Mouse (Mus musculus) neural tube, embryonic 11.5 days (tissue): ENCODE measurements around the gene Slc30a10. TPM values are rescaled to one million over a fixed set of nuclear protein-coding genes. Genes with fewer than 3 reads are reported as not detected.
A peak's percentile ranks its signal among the peaks of the same experiment; 100 is the strongest.

Experiments
- ATAC-seq: fragments of 200-750 bp; cut with Nextera tagmentation; 2 replicates; pipeline ENCODE4 v1.8.0; 2017; ENCODE audit warnings: moderate number of reproducible peaks, mild to moderate bottlenecking, moderate TSS enrichment, moderate library complexity; ENCODE audit not compliant: insufficient read depth, low FRiP score, low TSS enrichment
- DNase-seq: peaks from one replicate; pipeline ENCODE4 v3.0.0-alpha.2; 2015; ENCODE audit warnings: low spot score
- H3K27ac ChIP-seq: fragments of 300-500 bp; sonication (generic); 2 replicates; pipeline ENCODE4 v1.5.1; 2014; ENCODE audit warnings: low read depth, mild to moderate bottlenecking, low read length
- H3K27me3 ChIP-seq: fragments of 300-500 bp; sonication (generic); 2 replicates; pipeline ENCODE4 v1.6.1; 2014; ENCODE audit warnings: mild to moderate bottlenecking, low read length, mixed read lengths; ENCODE audit not compliant: control insufficient read depth, insufficient read depth
- H3K36me3 ChIP-seq: fragments of 300-500 bp; sonication (generic); 2 replicates; pipeline ENCODE4 v1.6.1; 2014; ENCODE audit warnings: mild to moderate bottlenecking, low read length, moderate library complexity, mixed read lengths; ENCODE audit not compliant: control insufficient read depth, insufficient read depth
- H3K4me1 ChIP-seq: fragments of 300-500 bp; sonication (generic); 2 replicates; pipeline ENCODE4 v1.6.1; 2014; ENCODE audit warnings: low read length, mixed read lengths; ENCODE audit not compliant: control insufficient read depth, insufficient read depth
- H3K4me2 ChIP-seq: fragments of 300-500 bp; sonication (generic); 2 replicates; pipeline ENCODE4 v1.6.1; 2014; ENCODE audit warnings: low read depth, mild to moderate bottlenecking, moderate library complexity
- H3K4me3 ChIP-seq: fragments of 300-500 bp; sonication (generic); 2 replicates; pipeline ENCODE4 v1.5.1; 2014; ENCODE audit warnings: low read depth, low read length
- H3K9ac ChIP-seq: fragments of 300-500 bp; sonication (generic); 2 replicates; pipeline ENCODE4 v1.6.1; 2014; ENCODE audit warnings: mild to moderate bottlenecking, low read length
- H3K9me3 ChIP-seq: fragments of 300-500 bp; sonication (generic); 2 replicates; pipeline ENCODE4 v1.6.1; 2016; ENCODE audit warnings: low read length; ENCODE audit not compliant: control insufficient read depth
- WGBS: fragments of 180-500 bp; shearing (Covaris S2); extraction: QIAGEN DNeasy Blood & Tissue Kit; methylation state at CpG from one replicate; pipeline ENCODE4 v1.1.7; 2014; 5-methylcytosine and 5-hydroxymethylcytosine counted together
- polyA plus RNA-seq: library from polyadenylated mRNA; unstranded; fragments of >200 nt; fragmentation: Nextera tagmentation; extraction: Ambion mirVana; gene quantifications from 2 replicates; pipeline ENCODE4 v1.2.1, GENCODE M21; 2014

The Slc30a10 gene
- polyA plus RNA-seq, 1 experiment from 2014 or later, result 1.4 TPM

- Histone ChIP-seq H3K4me1 (no peaks in the 10 kb centered on the region), H3K4me3 (no peak overlapping the region), H3K27ac (no peak overlapping the region), H3K27me3 (no peaks in the 10 kb centered on the region), H3K9ac (no peak overlapping the region), H3K9me3 (no peaks in the 10 kb centered on the region), H3K4me2 (no peak overlapping the region), H3K36me3 (no peaks in the 10 kb centered on the region)
- ATAC-seq (no peak), DNase-seq (peak; percentile 40)
- WGBS, result 6% methylated on average over 3 of the region's 5 CpGs
Measured at GRCm38 (mm10) chr1:185517566-185517965, 62.9 kb downstream of the Slc30a10 start.

Other genes starting within 250 kb of the Slc30a10 start
- 21.4 and 27.0 TPM in 2 replicates for gene Iars2, start 125.5 kb upstream of the Slc30a10 start, polyA plus RNA-seq
- gene Bpnt1, start 122.7 kb upstream of the Slc30a10 start, polyA plus RNA-seq, result 24.3 and 29.2 TPM in 2 replicates
- gene Eprs, start 91.8 kb upstream of the Slc30a10 start, polyA plus RNA-seq, result 143 and 145 TPM in 2 replicates